Mouse (Mus musculus) cerebellum, adult 8-10 months (tissue): ENCODE measurements at regions not wholly inside any gene's neighbourhood (a gene's known extent, or its start where the extent isn't known, plus 50 kb on each side); places are given as distances from the start of the nearest gene placed in this dataset.

Experiments
- DNase-seq: peaks from one replicate; pipeline ENCODE4 v3.0.0; 2022

- no peak for DNase-seq
Measured at GRCm38 (mm10) chr17:80891656-80892055, 52.8 kb upstream of the Tmem178 start.

- DNase-seq = no peak
Measured at GRCm38 (mm10) chr17:80889095-80889494, 55.3 kb upstream of the Tmem178 start.

DNA sequence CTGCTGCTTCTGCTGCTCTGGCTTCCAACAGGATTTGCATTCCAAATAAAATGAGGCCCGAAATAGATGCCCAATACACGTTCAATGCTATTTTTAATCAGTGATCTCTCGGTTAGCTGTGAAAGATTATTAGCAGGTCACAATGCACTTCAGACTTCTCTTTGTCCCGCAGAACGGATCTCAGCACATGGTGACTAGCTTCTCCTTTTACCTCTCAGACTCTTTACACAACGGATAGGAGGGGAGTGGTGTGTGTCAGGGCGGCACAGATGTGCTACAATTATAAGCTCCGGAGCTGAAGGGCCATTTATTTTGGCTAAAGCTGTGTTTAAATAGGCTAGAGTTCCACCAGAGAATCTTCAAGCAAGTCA is 56.7 kb upstream of the Tmem178 start:
- no peak for DNase-seq

DNA sequence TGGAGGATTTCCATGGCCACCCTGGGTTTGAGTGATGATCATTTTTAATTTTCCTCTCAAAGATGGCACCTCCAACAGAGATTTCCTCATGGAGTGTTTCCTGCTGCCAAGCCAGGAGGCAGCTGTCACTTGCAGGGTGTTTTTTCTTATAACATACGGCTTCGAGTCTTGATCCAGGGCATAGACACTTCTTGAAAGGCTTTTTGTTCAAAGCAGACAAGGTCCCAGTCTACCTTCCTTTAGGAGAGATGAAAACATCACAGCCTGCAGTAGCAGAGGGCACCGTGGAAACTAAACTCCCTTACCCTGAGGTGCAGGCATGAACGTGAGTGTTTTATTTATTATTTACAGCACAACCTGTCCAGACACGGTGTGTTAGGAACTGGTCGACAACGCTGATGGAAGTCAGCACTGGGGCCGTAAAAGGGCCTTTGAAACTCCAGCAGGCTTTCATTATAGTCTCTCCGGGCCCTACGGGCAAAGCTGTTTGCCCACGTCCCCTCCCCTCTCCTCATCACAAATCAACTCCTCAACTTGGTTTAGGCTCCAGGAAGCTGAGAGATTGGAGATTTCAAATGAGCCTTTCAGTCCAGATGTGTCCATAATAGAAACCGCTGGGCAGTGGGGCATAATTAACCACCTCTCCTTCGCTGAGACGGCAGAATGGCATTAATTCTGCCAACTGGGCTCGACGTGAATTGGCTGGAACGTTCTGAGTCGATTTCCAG is 57.2 kb upstream of the Tmem178 start:
- peak; percentile 46 for DNase-seq

- DNase-seq = no peak
Measured at GRCm38 (mm10) chr17:80886211-80886701, 58.2 kb upstream of the Tmem178 start.

DNA sequence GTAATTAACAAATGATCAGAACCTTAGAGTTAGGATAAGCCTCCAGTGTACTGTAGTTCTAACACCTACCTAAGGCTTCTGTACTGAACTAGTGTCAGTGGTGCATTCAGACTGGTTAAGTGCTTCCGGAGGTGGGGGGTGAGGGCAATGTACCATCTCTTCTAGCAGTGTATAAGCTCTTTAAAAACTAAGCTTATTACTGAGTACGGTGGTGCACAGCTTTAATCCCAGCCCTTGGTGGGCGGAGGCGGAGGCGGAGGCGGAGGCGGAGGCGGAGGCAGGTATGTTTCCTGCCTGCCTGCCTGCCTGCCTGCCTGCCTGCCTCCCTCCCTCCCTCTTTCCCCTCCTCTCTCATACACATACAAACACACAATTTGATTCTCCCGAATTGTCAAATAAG is 58.7 kb upstream of the Tmem178 start:
- no peak for DNase-seq

DNA sequence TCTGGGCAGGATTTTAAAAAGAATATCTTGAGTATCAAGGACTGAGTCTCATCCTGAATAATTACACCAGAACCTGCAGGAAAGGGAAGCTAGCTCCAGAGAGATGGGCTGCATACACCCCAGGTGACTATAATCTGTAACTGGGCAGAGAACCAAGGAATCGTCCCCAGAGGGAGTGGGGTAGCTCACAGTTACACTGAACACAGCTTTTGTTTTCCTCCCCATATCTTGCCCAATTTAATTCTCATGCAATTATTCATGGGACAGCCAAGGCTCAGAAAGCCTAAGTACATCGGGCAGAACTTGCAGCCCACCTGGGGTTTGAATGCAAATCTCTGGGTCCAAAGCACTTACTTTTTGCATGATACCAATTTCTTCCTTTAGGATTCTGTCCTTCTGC is 59.5 kb upstream of the Tmem178 start:
- DNase-seq = no peak

DNA sequence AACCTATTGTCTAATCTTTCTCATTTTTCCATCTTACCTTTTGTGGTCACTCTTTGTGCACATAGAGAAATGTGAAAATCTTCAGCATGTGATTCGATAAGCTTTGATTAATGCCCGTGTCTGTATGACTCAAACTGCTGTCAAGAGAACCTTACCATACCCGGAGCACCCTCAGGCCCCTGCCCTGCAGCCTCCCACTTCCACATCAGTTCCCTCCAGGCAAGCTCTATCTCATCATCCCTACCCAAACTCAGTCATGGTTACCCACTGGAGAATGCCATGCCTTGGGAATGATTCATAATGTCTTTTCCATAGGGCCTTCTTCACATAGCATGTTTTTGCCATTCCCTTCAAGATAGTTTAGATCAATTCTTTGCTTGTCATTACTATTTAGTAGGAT is 62.0 kb upstream of the Tmem178 start:
- no peak for DNase-seq

- DNase-seq = no peak
Measured at GRCm38 (mm10) chr17:80880325-80880724, 64.1 kb upstream of the Tmem178 start.

GRCm38 (mm10) chr17:80875352-80876044 is 68.9 kb upstream of the Tmem178 start:
- peak; percentile 77 for DNase-seq

DNA sequence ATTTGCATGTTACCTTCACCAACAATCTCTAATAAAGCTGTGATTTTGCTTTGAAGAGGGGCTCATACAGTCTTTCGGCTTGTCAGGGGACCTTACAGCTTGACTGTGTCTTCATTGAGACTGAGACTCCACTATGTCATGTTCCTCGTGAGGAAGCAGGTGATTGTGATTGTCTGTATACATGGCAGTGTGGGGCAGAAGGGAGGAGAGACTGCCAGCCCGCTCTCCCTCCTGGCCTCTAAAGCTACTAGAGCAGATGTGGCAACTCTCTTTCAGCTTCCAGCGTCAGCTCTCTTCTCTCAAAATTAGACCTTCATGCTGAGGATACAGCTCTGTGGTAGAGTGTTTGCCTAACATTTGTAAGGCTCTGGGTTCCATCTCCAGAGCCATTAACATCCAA is 73.5 kb upstream of the Tmem178 start:
- DNase-seq = no peak

DNA sequence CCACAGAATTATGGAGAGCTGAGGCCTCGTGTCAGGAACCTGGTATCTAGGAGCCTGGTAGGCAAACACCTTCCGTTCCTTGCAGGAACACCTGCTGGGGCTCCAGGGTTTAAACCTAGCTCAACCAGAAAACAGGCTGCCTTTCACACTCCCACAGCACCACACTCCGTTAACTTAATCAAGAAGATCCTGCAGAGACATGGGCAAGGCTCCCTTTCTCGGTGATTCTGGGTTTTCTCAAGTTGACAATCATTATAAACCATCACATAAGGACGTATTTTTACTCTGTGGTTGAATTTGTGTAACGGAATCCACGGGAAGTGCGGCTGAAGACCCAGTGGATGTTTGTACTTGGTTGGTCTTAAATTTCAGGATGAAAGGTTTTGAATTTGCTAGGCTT is 82.1 kb upstream of the Tmem178 start:
- no peak for DNase-seq

DNA sequence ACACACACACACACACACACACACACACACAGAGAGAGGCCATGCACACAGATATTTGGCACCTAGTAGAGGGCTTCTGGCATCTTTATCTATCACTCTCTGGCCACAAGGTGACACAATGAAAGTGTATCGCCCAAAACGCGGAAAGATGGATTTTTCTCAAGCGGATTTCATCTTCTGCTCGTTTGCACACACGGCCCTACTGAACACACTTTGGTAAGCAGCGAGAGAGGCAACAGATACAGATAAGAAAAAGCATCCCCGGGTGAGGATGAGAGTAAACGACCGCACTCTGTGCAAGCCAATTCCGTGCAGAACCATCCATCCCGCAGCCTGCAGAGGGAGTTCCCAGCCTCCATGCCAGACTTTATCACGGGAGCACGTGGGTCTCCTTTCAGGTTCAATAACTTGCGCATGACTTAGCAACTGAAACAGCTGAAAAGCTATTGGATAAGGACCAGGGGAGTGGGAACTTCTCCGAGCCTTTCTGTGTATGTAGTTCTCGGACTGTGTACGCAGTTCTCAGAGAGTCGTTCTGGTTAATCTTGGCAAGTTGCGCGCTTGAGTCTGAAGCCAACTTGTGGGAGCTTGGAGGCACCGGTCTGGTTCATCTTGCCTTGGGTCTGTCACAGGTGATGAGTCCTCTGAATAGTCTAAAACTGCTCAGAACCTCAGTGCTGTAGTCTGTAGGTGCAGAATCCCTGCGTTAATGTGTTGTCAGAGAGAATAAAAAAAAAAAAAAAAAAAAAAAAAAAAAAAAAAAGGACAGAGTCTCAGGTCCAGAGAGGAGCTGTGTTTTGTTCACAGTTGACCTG is 97.2 kb upstream of the Tmem178 start:
- DNase-seq = peak; percentile 58

DNA sequence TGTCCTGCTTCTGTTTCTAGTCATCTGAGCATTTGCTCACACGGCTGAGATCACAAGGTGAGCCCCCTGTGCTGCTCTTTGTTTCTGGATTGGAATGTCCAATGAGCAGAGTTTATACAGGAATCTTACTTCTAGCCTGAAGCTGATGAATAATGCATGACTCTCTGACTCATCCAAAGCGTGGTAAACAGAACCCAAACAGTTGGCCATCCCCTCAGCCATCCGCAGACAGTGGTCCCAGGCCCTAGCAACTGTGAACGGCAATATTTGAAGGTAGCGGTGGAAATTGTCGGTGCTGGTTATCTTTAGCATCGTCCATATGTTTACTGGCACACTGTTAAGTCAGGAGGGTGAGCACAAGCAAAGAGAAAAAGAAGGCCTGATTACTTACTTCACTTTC is 99.1 kb upstream of the Tmem178 start:
- DNase-seq = no peak

GRCm38 (mm10) chr17:80841903-80842302 is 102.5 kb upstream of the Tmem178 start:
- no peak for DNase-seq

DNA sequence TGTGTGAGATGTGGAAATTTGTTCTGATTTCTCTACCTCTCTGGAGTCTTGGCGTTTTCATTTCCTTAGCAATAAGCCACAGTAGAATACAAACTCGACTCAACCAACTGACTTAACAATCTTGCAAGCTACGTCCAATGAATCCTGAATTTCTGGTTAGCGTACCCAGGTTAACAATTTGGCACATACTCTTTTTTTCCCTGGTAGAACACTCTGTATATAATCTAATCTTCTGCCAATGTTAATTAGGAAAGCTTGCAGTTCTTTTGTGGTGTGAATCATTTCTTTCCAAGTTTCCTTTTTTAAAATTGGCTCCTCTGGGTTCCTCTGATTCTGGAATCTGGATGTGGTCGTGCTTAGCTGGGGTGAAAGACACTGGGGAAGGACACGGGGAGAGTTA is 103.5 kb upstream of the Tmem178 start:
- no peak for DNase-seq

DNA sequence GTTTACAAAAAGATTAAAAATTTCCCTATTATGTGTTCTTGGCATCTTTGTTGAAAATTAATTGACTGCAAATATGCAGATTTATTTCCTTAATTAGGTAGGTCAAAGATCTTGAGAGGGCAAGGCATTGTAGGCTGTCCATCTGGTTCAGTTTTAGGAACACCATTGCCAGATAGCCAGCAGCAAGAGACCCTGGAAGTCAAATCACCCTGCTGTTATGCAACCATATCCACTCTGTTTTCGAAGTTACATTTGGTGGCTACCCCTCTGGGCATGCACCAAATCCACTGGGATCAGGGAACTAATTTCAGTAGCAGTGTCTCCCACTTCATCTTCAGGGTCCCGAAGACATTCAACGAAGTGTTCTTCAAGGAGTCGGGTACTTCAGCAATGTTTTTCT is 104.0 kb upstream of the Tmem178 start:
- no peak for DNase-seq

- no peak for DNase-seq
Measured at GRCm38 (mm10) chr17:80834701-80835100, 106.4 kb upstream of the Map4k3 start.

DNA sequence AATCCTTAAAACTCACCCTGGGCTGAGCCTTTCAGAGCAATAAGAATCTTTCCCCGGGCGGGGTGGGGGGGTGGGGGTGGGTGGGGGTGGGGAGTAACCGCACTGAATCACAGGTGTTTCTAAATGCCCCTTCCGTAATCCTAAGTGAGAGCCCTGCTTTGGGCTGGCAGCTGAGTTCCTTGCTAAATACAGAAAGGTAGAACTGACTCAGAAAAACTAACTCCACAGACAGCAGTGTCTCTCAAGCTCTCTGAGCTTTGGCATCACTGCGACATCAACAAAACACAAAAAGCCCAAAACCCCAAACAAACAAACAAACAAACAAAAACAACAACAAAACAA is 105.9 kb upstream of the Map4k3 start:
- DNase-seq = no peak

DNA sequence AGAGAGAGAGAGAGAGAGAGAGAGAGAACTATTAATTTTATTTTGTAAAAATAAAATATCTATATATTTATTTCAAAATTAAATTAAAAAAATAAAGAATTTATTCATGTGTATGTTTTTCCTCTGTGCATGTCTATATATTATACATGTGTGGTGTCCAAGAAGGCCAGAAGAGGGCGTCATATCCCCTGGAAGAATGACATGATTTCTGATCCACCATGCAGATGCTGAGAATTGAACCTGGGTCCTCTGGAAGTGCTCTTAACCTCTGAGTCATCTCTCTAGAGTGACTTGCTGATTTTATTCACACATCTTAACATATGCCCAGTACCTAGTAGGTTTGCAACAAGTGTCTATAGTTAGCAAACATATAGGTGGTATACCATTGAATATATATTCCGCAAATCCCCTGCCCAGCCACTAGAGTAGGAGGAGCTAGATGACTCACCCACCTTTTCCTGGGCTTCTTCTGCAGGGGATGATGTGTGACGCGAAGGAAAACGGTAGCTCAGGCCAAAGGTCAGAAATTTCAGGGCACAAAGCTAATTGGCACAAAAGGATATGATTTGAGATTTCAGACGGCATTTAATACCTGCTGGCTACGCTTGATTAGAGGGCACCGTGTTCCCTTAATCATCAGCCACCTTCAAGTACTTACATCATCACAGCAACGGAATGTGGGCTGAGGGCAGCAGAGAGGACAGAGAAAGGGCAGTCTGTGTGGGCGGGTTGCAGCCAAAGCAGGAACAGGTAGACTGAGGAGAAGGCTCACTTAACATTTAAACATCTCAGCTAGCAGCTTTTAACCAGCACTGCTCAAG is 105.3 kb upstream of the Map4k3 start:
- DNase-seq = no peak

DNA sequence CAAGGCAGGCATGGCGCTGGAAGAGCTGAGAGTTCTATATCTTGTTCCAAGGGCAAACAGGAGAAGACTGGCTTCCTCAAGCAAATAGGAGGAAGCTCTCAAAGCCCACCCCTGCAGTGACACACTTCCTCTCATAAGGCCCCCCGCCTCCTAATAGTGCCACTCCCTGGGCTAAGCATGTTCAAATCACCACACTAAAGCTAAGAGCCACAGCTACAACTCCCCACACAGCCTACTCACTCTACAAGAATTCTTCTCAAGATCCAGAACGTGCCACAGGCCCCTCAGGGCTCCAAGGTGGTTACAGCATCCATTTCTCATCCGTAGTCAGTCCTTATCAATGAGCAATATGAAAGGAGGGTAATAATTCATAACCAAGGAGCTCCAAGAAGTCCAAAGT is 103.4 kb upstream of the Map4k3 start:
- no peak for DNase-seq

DNA sequence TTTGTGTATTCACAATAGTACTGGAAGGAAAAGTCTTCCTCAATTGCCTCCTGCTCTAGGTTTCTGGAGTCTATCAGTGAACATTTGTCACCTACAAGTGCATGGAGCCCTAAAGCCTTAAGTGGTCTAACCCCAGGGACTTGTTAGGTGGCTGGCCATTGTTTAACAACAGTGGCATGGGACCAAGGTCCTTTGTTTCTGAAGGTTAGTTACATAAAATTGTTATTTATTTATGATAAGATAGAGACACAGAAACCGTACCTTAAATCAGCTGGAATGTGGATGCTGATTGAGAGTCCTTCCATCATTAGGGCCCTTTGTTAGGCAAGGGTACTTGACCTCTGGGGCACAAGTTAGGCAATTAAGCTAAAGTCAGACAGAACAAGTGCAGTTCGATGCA is 99.6 kb upstream of the Map4k3 start:
- no peak for DNase-seq

DNA sequence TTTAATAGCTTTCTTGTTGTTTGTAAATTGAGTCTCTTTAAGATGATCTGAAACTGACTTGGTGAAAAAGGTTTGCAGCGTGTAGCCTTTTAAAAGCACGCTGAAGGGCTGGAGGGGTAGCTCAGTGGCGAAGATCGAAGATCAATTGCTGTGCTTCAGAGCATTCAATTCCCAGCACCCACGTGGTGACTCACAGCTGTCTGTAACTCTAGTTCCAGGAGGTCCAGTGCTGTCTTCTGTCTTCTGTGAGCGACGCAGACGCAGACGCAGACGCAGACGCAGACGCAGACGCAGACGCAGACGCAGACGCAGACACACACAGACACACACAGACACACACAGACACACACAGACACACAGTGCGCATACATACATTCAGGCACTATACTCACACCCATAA is 99.1 kb upstream of the Map4k3 start:
- no peak for DNase-seq
